Mouse (Mus musculus) lung, adult 18-20 months (tissue): ENCODE data around the gene Casp7.
"Not testable (repeated sequence)": the region's sequence is repeated elsewhere in the genome, so short reads cannot be mapped to it uniquely, and the experiment has no call there.

ENCODE experiments used
- DNase-seq, 2 experiments: peaks; one replicate each; pipeline ENCODE4 v3.0.0; 2022; ENCODE audit warnings: mixed read lengths in 2 of 2

Gene Casp7

GRCm38 (mm10) chr19:56396669-56397621 lies at the start of gene Casp7:
Casp7 (plus strand) TSS chr19:56397129.
- peak; percentile 77 to 83 for DNase-seq

- peak; percentile 20 to 31 for DNase-seq
These were observed 47.6 kb upstream of the Casp7 start for GRCm38 (mm10) chr19:56349295-56349694.

GRCm38 (mm10) chr19:56353689-56354088 lies 43.2 kb upstream of the Casp7 start:
- no peak for DNase-seq

GRCm38 (mm10) chr19:56355201-56355600 lies 41.7 kb upstream of the Casp7 start:
- DNase-seq = no peak

GRCm38 (mm10) chr19:56356480-56357373 lies 40.2 kb upstream of the Casp7 start:
- peak; percentile 62 to 69 for DNase-seq

GRCm38 (mm10) chr19:56357374-56357708 lies 39.6 kb upstream of the Casp7 start:
- not testable (repeated sequence) for DNase-seq

- no peak for DNase-seq
These were observed 38.0 kb upstream of the Casp7 start for GRCm38 (mm10) chr19:56358890-56359289.

GRCm38 (mm10) chr19:56363721-56364460 lies 33.0 kb upstream of the Casp7 start:
- peak; percentile 27 to 37 for DNase-seq

GRCm38 (mm10) chr19:56364563-56364962 lies 32.4 kb upstream of the Casp7 start:
- no peak for DNase-seq

- peak; percentile 34 to 39 for DNase-seq
These were observed 30.8 kb upstream of the Casp7 start for GRCm38 (mm10) chr19:56366168-56366567.

- DNase-seq = no peak
These were observed 30.3 kb upstream of the Casp7 start for GRCm38 (mm10) chr19:56366625-56367024.

GRCm38 (mm10) chr19:56367778-56368177 lies 29.2 kb upstream of the Casp7 start:
- DNase-seq = no peak

- DNase-seq = no peak
These were observed 28.0 kb upstream of the Casp7 start for GRCm38 (mm10) chr19:56368912-56369311.

GRCm38 (mm10) chr19:56370389-56371150 lies 26.4 kb upstream of the Casp7 start:
- no peak for DNase-seq

GRCm38 (mm10) chr19:56372226-56372625 lies 24.7 kb upstream of the Casp7 start:
- no peak for DNase-seq

- DNase-seq = no peak
These were observed 23.7 kb upstream of the Casp7 start for GRCm38 (mm10) chr19:56373246-56373645.

GRCm38 (mm10) chr19:56374011-56374410 lies 22.9 kb upstream of the Casp7 start:
- DNase-seq = no peak

GRCm38 (mm10) chr19:56378007-56378406 lies 18.9 kb upstream of the Casp7 start:
- DNase-seq = no peak

- no peak for DNase-seq
These were observed 18.3 kb upstream of the Casp7 start for GRCm38 (mm10) chr19:56378554-56379172.

GRCm38 (mm10) chr19:56380341-56380740 lies 16.6 kb upstream of the Casp7 start:
- no peak for DNase-seq

- no peak for DNase-seq
These were observed 15.5 kb upstream of the Casp7 start for GRCm38 (mm10) chr19:56381407-56381806.
